Mouse (Mus musculus): Measurements from ENCODE around the gene Prdm2.

Gene Prdm2

DNA sequence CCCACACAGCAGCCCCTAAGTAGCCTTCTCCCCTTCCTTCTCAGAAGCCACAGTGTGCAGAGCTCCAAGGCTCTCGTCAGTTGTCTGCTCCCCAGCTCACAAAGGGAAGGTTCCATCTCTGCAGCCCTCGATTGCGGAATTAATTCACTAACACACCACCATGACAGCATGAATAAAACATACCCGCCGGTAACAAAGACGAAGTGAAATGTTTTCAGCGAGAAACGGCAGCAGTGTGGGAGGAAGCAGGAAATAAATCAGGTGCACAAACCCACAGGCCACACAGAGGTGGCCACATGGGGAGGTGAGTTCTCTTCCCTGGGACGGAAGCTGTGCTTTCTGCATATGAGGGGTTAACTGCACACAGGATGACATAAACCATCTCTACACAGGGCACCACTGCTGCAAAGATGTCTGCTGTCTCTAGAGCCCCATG, 6.5 kb upstream of the Prdm2 start:
- no peak for TF ChIP-seq GATA4 (IDR thresholded peaks at IDR 0.05; ENCODE audit: insufficient replicate concordance, low read length)

DNA sequence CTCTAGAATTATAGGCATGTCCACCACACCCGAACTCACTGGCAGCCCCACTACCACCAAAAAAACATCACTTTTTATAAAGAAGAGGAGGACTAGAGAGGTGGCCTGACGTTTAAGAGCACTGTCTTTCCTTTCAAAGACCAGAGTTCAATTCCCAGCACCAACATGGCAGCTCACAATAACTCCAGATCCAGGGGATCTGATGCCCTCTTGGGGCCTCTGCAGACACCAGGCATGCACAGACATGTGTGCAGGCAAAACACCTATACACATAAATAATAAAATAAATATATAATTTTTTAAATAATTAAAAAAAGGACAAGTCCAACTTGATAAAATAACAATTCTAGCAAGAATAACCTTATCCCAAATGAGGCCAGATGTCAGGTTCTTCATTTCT, 6.1 kb upstream of the Prdm2 start:
- TF ChIP-seq GATA4 (IDR thresholded peaks at IDR 0.05; ENCODE audit: insufficient replicate concordance, low read length), result no peak

DNA sequence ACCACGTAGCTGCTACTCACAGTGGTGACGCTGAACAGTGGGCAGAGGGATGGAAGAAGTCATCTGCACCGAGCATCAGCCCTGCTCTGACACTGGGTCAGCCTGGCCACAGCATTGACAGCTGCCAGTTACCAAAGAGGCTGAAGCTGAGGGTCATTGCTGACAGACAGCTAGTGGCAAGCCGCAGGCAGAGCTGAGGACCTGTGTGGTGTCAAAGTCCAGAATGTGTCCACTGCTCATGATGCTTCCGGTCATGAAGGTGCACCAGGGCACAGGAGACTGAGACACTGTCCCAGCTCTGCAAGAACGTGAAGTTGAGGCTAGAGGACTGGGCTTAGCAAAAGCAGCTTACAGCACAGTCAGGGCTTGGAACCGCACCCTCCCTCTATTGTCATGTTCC, 4.4 kb upstream of the Prdm2 start:
- TF ChIP-seq GATA4 (IDR thresholded peaks at IDR 0.05; ENCODE audit: insufficient replicate concordance, low read length), result no peak

DNA sequence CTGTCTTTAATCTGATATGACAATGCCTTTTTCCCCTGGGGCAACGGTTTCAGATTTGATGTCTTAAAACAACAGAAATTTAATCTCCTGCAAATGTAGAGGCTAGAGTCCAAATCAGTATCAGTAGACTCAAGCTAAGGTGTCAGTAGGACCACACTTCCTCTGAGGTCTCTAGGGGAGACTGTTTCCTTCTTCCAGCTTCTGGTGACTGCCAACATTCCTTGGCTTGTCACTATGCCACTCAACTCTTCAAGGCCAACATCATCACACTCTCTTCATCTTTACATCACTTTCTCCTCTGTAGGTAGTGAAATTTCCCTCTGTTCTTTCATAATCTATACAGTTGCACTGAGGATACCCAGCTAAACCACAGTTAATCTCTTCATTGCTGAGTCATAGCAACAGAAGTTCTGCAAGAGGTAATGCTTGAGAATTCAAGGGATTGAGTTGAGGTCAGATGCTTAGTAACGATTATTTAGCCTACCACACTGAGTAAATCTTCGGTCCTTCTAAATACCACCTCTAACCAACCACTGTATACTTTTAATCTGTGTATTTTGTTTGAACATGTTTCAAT, 1.5 kb upstream of the Prdm2 start:
- TF ChIP-seq GATA4 (IDR thresholded peaks at IDR 0.05; ENCODE audit: insufficient replicate concordance, low read length), result no peak

DNA sequence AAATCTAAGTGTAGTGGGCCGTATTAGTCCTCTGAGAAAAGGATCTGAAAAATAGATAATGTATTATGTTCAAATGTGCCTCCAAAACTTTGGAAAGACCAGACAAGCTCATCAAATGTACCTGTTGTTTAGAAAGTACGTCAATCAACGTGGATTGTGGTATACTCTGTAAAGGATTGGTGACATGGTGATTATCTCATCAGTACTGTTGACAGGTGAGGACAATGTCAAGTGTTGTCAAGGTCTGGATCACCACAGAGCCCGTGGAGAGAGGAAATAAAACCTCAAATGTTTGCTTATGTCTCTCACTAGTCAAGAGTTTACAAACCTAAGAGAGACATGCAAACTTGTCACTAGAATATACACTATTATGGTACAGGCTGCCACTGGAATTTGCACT, 776 bp upstream of the Prdm2 start:
- TF ChIP-seq GATA4 (IDR thresholded peaks at IDR 0.05; ENCODE audit: insufficient replicate concordance, low read length), result no peak

DNA sequence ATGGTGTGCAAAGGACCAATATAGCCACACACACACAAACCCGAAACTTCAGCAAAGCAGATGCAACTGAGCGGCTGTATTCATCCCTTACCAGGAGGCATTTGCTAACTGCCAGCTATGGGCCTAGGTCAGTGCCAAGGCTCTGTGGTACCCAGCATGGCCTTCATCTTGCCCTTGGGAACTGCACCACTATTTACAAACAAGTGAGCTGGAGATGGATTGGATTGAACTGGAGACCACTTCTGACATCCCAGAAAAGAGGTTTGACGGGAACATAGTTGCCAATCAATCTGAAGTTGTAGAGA, 332 bp upstream of the Prdm2 start:
- no peak for TF ChIP-seq GATA4 (IDR thresholded peaks at IDR 0.05; ENCODE audit: insufficient replicate concordance, low read length)

DNA sequence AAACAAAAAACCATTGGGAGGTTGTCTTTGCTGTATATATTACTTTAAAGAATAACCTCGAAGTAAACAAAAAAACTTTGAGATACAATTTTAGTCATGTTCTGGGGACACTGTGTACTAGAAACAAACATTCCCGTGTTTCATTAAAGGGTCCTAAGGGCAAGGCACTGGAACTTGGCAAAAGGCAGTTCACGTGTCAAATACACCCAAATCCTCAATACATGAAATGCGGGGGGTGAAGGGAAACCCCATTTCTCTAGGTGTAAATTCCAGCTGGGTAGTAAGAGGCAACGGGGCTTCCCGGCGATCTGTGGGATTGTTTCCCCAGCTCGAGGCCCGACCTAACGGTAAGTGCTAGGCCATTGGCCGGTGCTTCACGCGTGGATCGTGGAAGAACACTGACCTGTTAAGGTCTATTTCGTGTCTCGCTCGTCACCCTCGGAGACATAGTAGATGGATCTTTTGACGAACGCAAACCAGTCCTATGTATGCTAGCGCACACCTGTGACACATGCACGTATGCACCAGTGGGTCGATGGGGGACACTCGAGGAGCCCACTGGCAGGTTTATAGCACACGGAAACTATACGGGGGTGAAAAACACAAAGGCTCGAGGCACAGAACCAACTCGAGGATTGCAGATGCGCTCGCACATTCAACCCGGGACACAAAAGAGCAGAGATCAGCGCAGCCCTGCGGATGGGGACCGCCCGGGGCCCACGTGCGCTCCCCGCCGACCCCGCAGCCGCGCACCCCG, 1.0 kb downstream of the Prdm2 start:
- no peak for TF ChIP-seq GATA4 (IDR thresholded peaks at IDR 0.05; ENCODE audit: insufficient replicate concordance, low read length)

DNA sequence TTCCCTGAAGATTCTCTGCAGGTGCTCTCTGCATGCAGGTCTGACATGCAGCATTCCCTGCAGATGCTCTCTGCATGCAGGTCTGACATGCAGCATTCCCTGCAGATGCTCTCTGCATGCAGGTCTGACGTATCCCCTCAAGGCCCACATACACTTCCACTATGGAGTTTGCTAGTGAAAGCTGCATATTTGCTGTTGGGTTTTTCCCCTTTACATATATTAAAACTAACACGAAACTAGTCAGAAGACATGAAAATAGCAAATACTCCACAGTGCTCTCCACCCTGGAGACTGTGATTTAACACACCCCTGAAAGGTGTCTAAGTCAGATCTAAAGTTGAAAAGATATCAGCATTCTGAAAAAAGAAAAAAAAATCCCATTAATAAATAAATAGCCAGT, 2.8 kb downstream of the Prdm2 start:
- TF ChIP-seq GATA4 (IDR thresholded peaks at IDR 0.05; ENCODE audit: insufficient replicate concordance, low read length), result no peak

DNA sequence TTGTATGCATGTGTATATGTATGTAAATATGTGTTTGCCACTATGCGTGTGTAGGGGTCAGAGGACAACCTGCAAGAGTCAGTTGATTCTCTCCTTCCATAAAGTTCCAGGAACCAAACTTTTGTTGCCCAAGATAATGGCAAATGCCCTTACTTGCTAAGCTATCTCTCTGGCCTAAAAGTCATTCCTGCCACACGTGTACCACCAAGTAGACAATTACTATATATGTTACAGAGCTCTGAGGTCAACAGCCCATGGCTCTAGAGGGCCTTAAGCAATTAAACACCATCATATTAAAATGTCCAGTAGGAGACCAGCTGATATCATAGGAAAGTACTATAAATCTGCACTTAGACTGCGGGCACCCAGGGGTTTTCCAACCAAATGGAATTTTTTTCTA, 10.1 kb downstream of the Prdm2 start:
- no peak for TF ChIP-seq GATA4 (IDR thresholded peaks at IDR 0.05; ENCODE audit: insufficient replicate concordance, low read length)

DNA sequence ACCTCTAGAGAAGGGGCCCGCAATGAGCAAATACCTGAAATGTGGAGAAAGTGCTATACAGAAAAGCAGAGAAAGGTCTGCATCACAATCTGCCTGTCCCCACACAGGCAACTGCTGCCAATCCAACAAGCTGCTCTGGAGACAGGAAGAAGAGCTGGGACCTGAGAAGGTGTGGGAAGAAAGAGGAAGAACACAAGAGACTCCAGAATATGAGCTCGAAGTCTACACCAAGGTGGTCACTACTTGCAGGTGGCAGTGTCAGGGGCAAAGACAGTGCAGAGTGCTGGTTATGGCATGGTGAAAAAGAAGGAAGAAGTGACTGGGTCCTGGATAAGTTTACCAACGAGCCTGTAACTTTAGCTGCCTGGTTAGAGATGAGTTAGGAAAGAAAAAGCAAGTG, 14.4 kb downstream of the Prdm2 start:
- no peak for TF ChIP-seq GATA4 (IDR thresholded peaks at IDR 0.05; ENCODE audit: insufficient replicate concordance, low read length)

DNA sequence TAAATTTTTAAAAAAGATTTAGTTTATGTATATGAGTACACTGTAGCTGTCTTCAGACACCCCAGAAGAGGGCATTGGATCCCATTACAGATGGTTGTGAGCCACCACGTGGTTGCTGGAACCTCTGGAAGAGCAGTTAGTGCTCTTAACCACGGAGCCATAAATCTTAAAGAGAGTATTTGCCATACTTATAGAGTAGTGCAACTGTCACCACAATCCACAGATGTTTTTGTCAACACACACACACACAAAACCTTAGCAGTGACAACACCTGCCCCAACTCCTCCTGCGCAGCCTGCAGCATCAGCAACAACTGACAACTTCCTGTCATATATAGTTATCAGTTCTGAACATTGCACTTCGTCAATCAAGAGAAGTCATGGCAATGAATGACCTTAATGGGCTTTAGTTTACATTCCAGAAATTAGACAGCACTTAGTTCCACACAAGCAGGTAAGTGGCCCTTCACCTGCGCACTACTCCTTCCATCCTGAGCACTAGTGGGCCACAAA, 14.9 kb downstream of the Prdm2 start:
- TF ChIP-seq GATA4 (IDR thresholded peaks at IDR 0.05; ENCODE audit: insufficient replicate concordance, low read length), result no peak

DNA sequence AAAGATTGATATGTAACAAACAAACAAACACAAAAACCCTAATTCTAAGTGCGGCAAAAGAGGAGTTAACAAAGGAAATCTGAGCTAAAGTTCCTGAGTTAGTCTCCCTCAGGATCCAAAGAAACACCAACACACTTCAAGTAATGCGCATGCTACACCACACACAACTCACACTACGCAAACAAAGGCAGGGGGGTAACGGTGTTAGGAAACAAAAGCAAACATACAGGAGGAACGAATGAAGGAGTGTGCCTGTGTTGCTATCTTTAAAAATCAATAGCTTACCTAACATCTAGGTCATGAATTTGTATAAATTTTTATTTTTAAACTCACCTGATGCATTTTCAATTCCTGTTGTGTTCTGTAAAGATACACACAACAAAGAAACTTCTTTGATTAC, 18.5 kb downstream of the Prdm2 start:
- TF ChIP-seq GATA4 (IDR thresholded peaks at IDR 0.05; ENCODE audit: insufficient replicate concordance, low read length), result no peak

DNA sequence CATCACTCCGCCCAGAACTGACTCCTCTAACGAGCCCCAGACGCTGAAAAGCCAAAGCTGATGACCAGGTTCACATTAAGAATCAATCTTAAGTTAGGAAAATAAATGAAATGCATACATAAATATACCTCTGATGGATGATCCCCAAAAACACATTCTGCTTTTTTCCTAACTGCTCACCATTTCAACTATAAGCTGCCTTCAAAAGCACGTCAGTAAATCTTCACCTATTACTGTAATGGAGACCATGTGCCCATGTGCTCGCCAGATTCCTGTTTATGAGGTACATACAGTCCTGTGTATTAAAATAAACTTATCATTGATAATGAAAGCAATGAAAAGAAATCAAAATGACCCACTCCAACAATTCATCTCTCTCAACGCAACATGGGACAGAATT, 19.6 kb downstream of the Prdm2 start:
- no peak for TF ChIP-seq GATA4 (IDR thresholded peaks at IDR 0.05; ENCODE audit: insufficient replicate concordance, low read length)

DNA sequence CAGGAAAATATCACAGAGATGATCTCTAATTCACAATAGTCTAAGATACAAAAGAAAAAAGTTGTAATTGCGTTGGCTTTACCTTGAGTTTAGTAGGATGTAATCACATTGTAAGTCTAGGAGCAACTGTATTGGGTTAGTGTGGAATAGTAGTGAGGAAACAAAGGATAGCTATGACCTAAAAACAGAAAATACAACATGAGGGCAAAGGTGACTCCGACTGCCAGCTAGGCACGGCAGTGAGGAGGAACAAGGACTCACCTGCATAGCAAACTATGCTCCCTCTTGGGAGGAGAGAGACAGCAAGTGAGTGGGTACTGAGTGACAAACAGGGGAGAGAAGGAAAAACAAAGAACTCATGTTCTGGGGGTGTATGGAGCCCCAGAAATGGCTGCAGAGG, 21.0 kb downstream of the Prdm2 start:
- TF ChIP-seq GATA4 (IDR thresholded peaks at IDR 0.05; ENCODE audit: insufficient replicate concordance, low read length), result no peak

DNA sequence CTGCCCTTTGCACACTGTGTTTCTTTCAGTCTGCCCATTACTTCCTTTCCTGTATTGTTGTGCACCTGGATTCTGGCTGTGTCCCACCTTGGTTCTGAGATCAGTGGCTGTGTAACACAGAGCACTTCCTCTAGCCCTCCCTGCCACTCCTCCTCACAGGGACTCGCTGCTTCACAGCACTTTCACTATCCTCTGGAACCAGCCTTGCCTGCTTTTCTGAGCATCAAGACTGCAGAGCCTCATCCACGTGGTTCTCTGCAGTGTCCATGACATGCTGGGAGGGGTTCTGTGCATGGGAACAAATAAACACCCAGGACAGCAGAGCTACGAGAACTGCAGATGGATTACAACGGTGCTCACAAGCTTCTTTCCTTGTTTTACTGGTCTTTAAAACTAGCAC, 22.1 kb downstream of the Prdm2 start:
- TF ChIP-seq GATA4 (IDR thresholded peaks at IDR 0.05; ENCODE audit: insufficient replicate concordance, low read length), result no peak

DNA sequence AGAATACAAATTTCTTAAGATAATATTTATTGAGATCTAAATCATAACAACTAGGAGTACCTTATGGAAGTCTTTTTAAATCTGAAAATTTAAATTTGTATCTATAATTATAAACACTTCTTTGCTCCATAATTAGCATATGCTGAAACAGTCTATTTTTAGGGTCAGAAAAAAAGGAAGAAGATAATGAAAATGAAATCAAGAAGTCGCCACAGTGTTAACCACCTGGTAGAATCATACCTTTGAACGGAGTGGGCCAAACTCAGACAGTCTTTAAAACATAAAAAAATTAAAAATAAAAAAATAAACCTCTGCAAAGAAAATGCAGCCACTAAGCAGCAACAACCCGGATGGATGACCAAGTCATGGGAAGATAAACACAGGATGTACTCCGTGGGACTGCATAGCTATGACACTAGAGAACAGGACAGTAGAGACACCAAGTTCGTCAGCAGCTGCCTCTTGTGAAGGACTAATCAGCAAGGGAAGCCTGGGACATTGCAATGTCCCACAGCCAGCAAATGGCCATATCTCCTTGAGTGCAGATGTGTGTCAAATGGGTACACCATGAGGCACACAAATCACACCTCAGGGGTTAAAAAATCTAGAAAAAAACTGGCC, 24.1 kb downstream of the Prdm2 start:
- TF ChIP-seq GATA4 (IDR thresholded peaks at IDR 0.05; ENCODE audit: insufficient replicate concordance, low read length), result no peak

All from liver, adult (tissue).